Mouse (Mus musculus) C2C12 (cell line): ENCODE measurements at regions not wholly inside any gene's neighbourhood (a gene's known extent, or its start where the extent isn't known, plus 50 kb on each side); places are given as distances from the start of the nearest gene placed in this dataset.

Source experiments
- CEBPB ChIP-seq: IDR thresholded peaks from one replicate; pipeline ENCODE4 v1.6.1; 2011; ENCODE audit warnings: low read depth, mild to moderate bottlenecking, control low read depth, moderate library complexity
- CTCF ChIP-seq: IDR thresholded peaks from one replicate; pipeline ENCODE4 v1.5.1; 2011; ENCODE audit not compliant: control insufficient read depth, insufficient read depth, insufficient read length
- FOSL1 ChIP-seq: IDR thresholded peaks from one replicate; pipeline ENCODE4 v1.8.0; 2011; ENCODE audit warnings: mild to moderate bottlenecking, low read length; ENCODE audit not compliant: poor library complexity, insufficient read depth, severe bottlenecking
- MAX ChIP-seq: IDR thresholded peaks from one replicate; pipeline ENCODE4 v1.6.1; 2011; ENCODE audit warnings: mild to moderate bottlenecking, control low read depth
- MYOD1 ChIP-seq: IDR thresholded peaks from one replicate; pipeline ENCODE4 v1.6.1; 2011; ENCODE audit warnings: low read depth; ENCODE audit not compliant: control insufficient read depth, insufficient read length
- MYOG ChIP-seq: IDR thresholded peaks from one replicate; pipeline ENCODE4 v1.6.1; 2011; ENCODE audit not compliant: control insufficient read depth, insufficient read length; ENCODE audit errors: extremely low read depth
- USF1 ChIP-seq: IDR thresholded peaks from one replicate; pipeline ENCODE4 v1.6.1; 2011; ENCODE audit warnings: low read depth, mild to moderate bottlenecking, control low read depth, moderate library complexity

DNA sequence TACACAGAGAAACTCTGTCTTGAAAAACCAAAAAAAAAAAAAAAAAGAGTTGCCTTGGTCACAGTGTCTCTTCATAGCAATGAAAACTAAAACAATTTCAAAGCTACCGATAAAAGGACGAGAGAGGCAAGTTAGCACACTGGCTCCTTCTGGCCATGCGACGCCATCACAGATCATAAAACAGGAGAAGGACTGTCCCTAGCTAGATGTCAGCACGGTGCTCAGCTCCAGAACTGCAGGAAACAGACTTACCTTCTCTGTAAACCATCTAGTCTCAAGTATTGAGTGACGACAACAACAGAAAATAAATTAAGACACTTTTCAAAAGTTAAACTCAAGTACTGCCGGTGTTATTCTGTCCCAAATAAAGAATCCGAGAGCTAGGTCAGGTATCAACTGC is 118.7 kb downstream of the Ets2 start:
- no peak for TF ChIP-seq CTCF
- TF ChIP-seq FOSL1 = no peak
- no peak for TF ChIP-seq USF1
- TF ChIP-seq MYOG = no peak
- no peak for TF ChIP-seq CEBPB
- TF ChIP-seq MAX = no peak
- TF ChIP-seq MYOD1 = no peak
